Comparison of ENCODE assay signal across 9 mouse cellular contexts in genomic region chr14:121059266-121059665, GRCm38 (mm10). TPM values are rescaled to one million over a fixed set of nuclear protein-coding genes. Genes with fewer than 3 reads are reported as not detected.
DNase-seq lines count a peak whose midpoint lies in the region; ATAC-seq and TF ChIP-seq lines count a peak whose summit lies in the region.
"Had no signal": no experiment of that assay in that cellular context is flagged by ENCODE, and none has a peak within 500 bp of the region (broad histone marks: within the 10 kb centered on the region; RNA-seq: fewer than 3 reads in every experiment).

No protein-coding gene starts in this region.

- peak overlapping the region; percentile 9; the same call in 1 of the 2 replicates for H3K27ac ChIP-seq in forebrain, postnatal 0 days (ENCODE audit: low read depth, low read length)
- no peak overlapping the region for H3K27ac ChIP-seq in forebrain, embryonic 15.5 days (replicated peaks)
- no peak overlapping the region for H3K27ac ChIP-seq in kidney, embryonic 14.5 days (ENCODE audit: low read depth, low read length)
- no peak overlapping the region for H3K27ac ChIP-seq in forebrain, embryonic 16.5 days (ENCODE audit: low read length)

- WGBS in forebrain, postnatal 0 days = 52% methylated on average over 10 of the region's 10 CpGs
- 49% methylated on average over 10 of the region's 10 CpGs for WGBS in forebrain, embryonic 15.5 days
- 34% methylated on average over 10 of the region's 10 CpGs for WGBS in kidney, embryonic 14.5 days
- 56% methylated on average over 10 of the region's 10 CpGs for WGBS in forebrain, embryonic 16.5 days

- H3K4me2 ChIP-seq in forebrain, postnatal 0 days (ENCODE audit: low read depth) = no peak overlapping the region
- H3K4me2 ChIP-seq in forebrain, embryonic 15.5 days (replicated peaks) = no peak overlapping the region
- H3K4me2 ChIP-seq in kidney, embryonic 14.5 days (replicated peaks; ENCODE audit: low read depth, low read length) = no peak overlapping the region
- H3K4me2 ChIP-seq in forebrain, embryonic 16.5 days (ENCODE audit: low read length) = no peak overlapping the region

- ATAC-seq in forebrain, postnatal 0 days = no peak
- ATAC-seq in forebrain, embryonic 15.5 days (replicated peaks) = no peak
- 0 out of 2 replicates have a peak, but pooled peaks have one; percentile 16 for ATAC-seq in kidney, embryonic 14.5 days (ENCODE audit: low FRiP score, low TSS enrichment)
- ATAC-seq in forebrain, embryonic 16.5 days = no peak
- ATAC-seq in erythroblast, adult 5-6 weeks (replicated peaks; ENCODE audit: low FRiP score, poor library complexity, severe bottlenecking) = no peak

- no peaks in the 10 kb centered on the region for H3K36me3 ChIP-seq in forebrain, postnatal 0 days (ENCODE audit: insufficient read depth)
- no peaks in the 10 kb centered on the region for H3K36me3 ChIP-seq in forebrain, embryonic 15.5 days
- peaks cover 3% of the 10 kb centered on the region; the same call in 1 of the 2 replicates for H3K36me3 ChIP-seq in kidney, embryonic 14.5 days (ENCODE audit: control insufficient read depth, insufficient read depth, low read length)
- no peaks in the 10 kb centered on the region for H3K36me3 ChIP-seq in forebrain, embryonic 16.5 days (ENCODE audit: control insufficient read depth, insufficient read depth)

- no peak overlapping the region for H3K4me3 ChIP-seq in forebrain, postnatal 0 days (ENCODE audit: low read depth, low read length)
- H3K4me3 ChIP-seq in forebrain, embryonic 15.5 days = no peak overlapping the region
- H3K4me3 ChIP-seq in kidney, embryonic 14.5 days (ENCODE audit: low read length) = no peak overlapping the region
- no peak overlapping the region for H3K4me3 ChIP-seq in forebrain, embryonic 16.5 days (replicated peaks; ENCODE audit: low read length)
- H3K4me3 ChIP-seq: megakaryocyte, embryonic 14.5 days had no signal

- H3K9me3 ChIP-seq in forebrain, postnatal 0 days (ENCODE audit: low read length) = no peaks in the 10 kb centered on the region
- no peaks in the 10 kb centered on the region for H3K9me3 ChIP-seq in forebrain, embryonic 15.5 days
- no peaks in the 10 kb centered on the region for H3K9me3 ChIP-seq in kidney, embryonic 14.5 days (ENCODE audit: control insufficient read depth, low read length)
- H3K9me3 ChIP-seq in forebrain, embryonic 16.5 days (ENCODE audit: control insufficient read depth, low read length) = no peaks in the 10 kb centered on the region

- DNase-seq in forebrain, postnatal 0 days = no peak
- DNase-seq in brain, embryonic 14.5 days (ENCODE audit: low read depth) = peak; percentile 31
- DNase-seq in heart, adult 11 months = peak; percentile 99
- no peak for DNase-seq in thymus, adult 18-20 months

- H3K27me3 ChIP-seq in forebrain, postnatal 0 days (ENCODE audit: insufficient read depth, low read length) = no peaks in the 10 kb centered on the region
- no peaks in the 10 kb centered on the region for H3K27me3 ChIP-seq in forebrain, embryonic 15.5 days
- H3K27me3 ChIP-seq in kidney, embryonic 14.5 days (ENCODE audit: control insufficient read depth, insufficient read depth, low read length) = no peaks in the 10 kb centered on the region
- H3K27me3 ChIP-seq in forebrain, embryonic 16.5 days (replicated peaks; ENCODE audit: control insufficient read depth, insufficient read depth, low read length) = no peaks in the 10 kb centered on the region
- H3K27me3 ChIP-seq: megakaryocyte, embryonic 14.5 days had no signal

- no peak overlapping the region for H3K9ac ChIP-seq in forebrain, postnatal 0 days
- no peak overlapping the region for H3K9ac ChIP-seq in forebrain, embryonic 15.5 days (replicated peaks)
- H3K9ac ChIP-seq in kidney, embryonic 14.5 days (ENCODE audit: low read depth, low read length) = no peak overlapping the region
- no peak overlapping the region for H3K9ac ChIP-seq in forebrain, embryonic 16.5 days (replicated peaks; ENCODE audit: low read depth, low read length)

- peaks cover 21% of the 10 kb centered on the region for H3K4me1 ChIP-seq in forebrain, postnatal 0 days (ENCODE audit: insufficient read depth)
- H3K4me1 ChIP-seq in forebrain, embryonic 15.5 days = peaks cover 58% of the 10 kb centered on the region
- H3K4me1 ChIP-seq in kidney, embryonic 14.5 days (ENCODE audit: control insufficient read depth, insufficient read depth, low read length) = peaks cover 56% of the 10 kb centered on the region
- peaks cover 42% of the 10 kb centered on the region for H3K4me1 ChIP-seq in forebrain, embryonic 16.5 days (replicated peaks; ENCODE audit: control insufficient read depth, insufficient read depth, low read length)
- H3K4me1 ChIP-seq: megakaryocyte, embryonic 14.5 days had no signal

- TF ChIP-seq CTCF in forebrain, postnatal 0 days (IDR thresholded peaks at IDR 0.05; ENCODE audit: low read depth) = no peak
- no peak for TF ChIP-seq CTCF in brain, embryonic 14.5 days (IDR thresholded peaks at IDR 0.05; ENCODE audit: borderline replicate concordance, extremely low read depth, insufficient read depth, insufficient read length)

- TF ChIP-seq POLR2A in brain, embryonic 14.5 days (IDR thresholded peaks at IDR 0.05; ENCODE audit: borderline replicate concordance, extremely low read depth, insufficient read depth, insufficient read length, poor library complexity, severe bottlenecking) = no peak

RNA-seq across cellular contexts. Expression of gene Farp1, which starts 24.3 kb away (rescaled TPM):
- 88.9 and 120 TPM in 2 replicates for total RNA-seq in forebrain, postnatal 0 days (2014; rRNA removed)
- 31.6 and 48.3 TPM in 2 replicates for polyA plus RNA-seq in forebrain, postnatal 0 days (2015; fragmentation: Nextera tagmentation; extraction: Ambion mirVana)
- 31.1 and 35.6 TPM in 2 replicates for polyA plus RNA-seq in forebrain, embryonic 15.5 days (2015; fragmentation: Nextera tagmentation; extraction: Ambion mirVana)
- 58.0 and 77.6 TPM in 2 replicates for polyA plus RNA-seq in brain, embryonic 14.5 days (2012; rRNA removed)
- polyA plus RNA-seq in kidney, embryonic 14.5 days (2014; fragmentation: Nextera tagmentation; extraction: Ambion mirVana) = 32.1 and 43.3 TPM in 2 replicates
- polyA plus RNA-seq in forebrain, embryonic 16.5 days (2015; fragmentation: Nextera tagmentation; extraction: Ambion mirVana) = 35.4 and 43.6 TPM in 2 replicates
- total RNA-seq in erythroblast, adult 5-6 weeks (2015; ENCODE audit: low replicate concordance) = 0.42 and 0.58 TPM in 2 replicates
- total RNA-seq in erythroblast, adult 5-6 weeks (2017; ENCODE audit: low replicate concordance) = 1.5 TPM in 1 of 2 replicates, not detected in the other

Comparison
In these comparisons a context has a peak if more than half of its experiments do, and no peak if none do; other contexts are left out.
1. DNase-seq: peak in brain, embryonic 14.5 days (single experiment) and heart, adult 11 months (single experiment); none in forebrain, postnatal 0 days (single experiment) and thymus, adult 18-20 months (0 of 2).